Mouse (Mus musculus): ENCODE data around the gene Tsfm. TPM values are rescaled to one million over a fixed set of nuclear protein-coding genes. Genes with fewer than 3 reads are reported as not detected.

Gene Tsfm
- polyA plus RNA-seq, 1 experiment from 2014 or later = 65.4 TPM

GRCm38 (mm10) chr10:127040569-127041214, 10.1 kb upstream of the Tsfm start:
- peak overlapping the region; percentile 70 for H3K4me3 ChIP-seq (ENCODE audit: low read depth, low read length)
- H3K9ac ChIP-seq (ENCODE audit: low read length) = peak overlapping the region; percentile 71
- H3K9me3 ChIP-seq (replicated peaks; ENCODE audit: control insufficient read depth, low read length) = no peaks in the 10 kb centered on the region
- no peak overlapping the region for H3K27ac ChIP-seq (ENCODE audit: low read depth, low read length)
- peaks cover 9% of the 10 kb centered on the region; the same call in 1 of the 2 replicates for H3K36me3 ChIP-seq (ENCODE audit: control insufficient read depth, insufficient read depth, low read length)
- peak; percentile 16; the same call in 1 of the 2 replicates for ATAC-seq
- 3% methylated on average over 20 of the region's 20 CpGs for WGBS
- DNase-seq (ENCODE audit: low spot score) = no peak
- H3K4me2 ChIP-seq (ENCODE audit: low read length) = peak overlapping the region; percentile 96
- H3K4me1 ChIP-seq (ENCODE audit: control insufficient read depth, insufficient read depth, low read length) = peaks cover 3% of the 10 kb centered on the region; the same call in 1 of the 2 replicates
- H3K27me3 ChIP-seq (replicated peaks; ENCODE audit: control insufficient read depth, insufficient read depth, low read length) = no peaks in the 10 kb centered on the region

DNA sequence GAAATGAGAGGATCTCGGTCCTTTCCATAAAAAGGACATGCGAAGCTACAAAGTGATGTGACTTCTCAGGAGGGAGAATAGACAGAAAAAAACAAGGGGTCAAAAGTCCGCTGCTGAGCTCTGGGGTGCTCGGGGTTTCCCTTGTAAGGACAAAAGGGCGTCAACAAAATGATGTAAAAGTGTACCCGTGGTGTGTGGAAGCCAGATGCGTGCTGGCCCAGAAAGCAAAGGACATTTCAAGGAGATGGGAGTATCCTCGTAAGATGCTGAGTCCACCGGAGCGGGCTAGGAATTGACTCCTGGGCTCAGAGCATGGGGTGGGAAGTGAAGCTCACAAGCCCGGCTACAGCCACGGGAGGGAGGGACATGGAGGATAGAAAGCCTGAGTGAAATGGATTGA, 7.0 kb upstream of the Tsfm start:
- no peaks in the 10 kb centered on the region for H3K27me3 ChIP-seq (replicated peaks; ENCODE audit: control insufficient read depth, insufficient read depth, low read length)
- 73% methylated on average over 12 of the region's 12 CpGs for WGBS
- H3K27ac ChIP-seq (ENCODE audit: low read depth, low read length) = no peak overlapping the region
- ATAC-seq (no peak), DNase-seq (ENCODE audit: low spot score) (no peak)
- H3K36me3 ChIP-seq (ENCODE audit: control insufficient read depth, insufficient read depth, low read length) = no peaks in the 10 kb centered on the region
- H3K4me3 ChIP-seq (ENCODE audit: low read depth, low read length) = no peak overlapping the region
- peaks cover 3% of the 10 kb centered on the region; the same call in 1 of the 2 replicates for H3K4me1 ChIP-seq (ENCODE audit: control insufficient read depth, insufficient read depth, low read length)
- H3K9me3 ChIP-seq (replicated peaks; ENCODE audit: control insufficient read depth, low read length) = no peaks in the 10 kb centered on the region
- H3K4me2 ChIP-seq (ENCODE audit: low read length) = no peak overlapping the region
- H3K9ac ChIP-seq (ENCODE audit: low read length) = no peak overlapping the region

DNA sequence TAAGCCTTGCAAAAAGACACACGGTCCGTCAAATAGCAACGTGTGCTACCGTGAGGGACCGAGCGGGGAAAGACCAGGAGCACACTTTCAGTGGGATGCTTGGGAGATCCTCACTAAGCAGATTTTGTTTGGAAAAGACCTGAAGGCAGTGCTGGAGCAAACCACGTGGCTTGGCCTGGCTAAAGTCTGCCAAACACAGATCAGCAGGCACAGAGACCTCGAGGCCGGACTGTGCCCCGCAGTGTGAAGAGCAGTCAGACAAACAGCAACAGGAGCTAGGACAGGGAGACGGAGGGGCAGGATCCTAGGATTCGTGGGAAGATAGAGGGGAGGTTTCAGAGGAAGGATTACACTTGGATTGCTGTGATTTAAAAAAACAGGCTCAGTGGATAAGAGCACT, 5.6 kb upstream of the Tsfm start:
- WGBS = 81% methylated on average over 12 of the region's 12 CpGs
- no peaks in the 10 kb centered on the region for H3K9me3 ChIP-seq (replicated peaks; ENCODE audit: control insufficient read depth, low read length)
- no peak overlapping the region for H3K4me2 ChIP-seq (ENCODE audit: low read length)
- no peaks in the 10 kb centered on the region for H3K36me3 ChIP-seq (ENCODE audit: control insufficient read depth, insufficient read depth, low read length)
- no peak overlapping the region for H3K9ac ChIP-seq (ENCODE audit: low read length)
- H3K27me3 ChIP-seq (replicated peaks; ENCODE audit: control insufficient read depth, insufficient read depth, low read length) = no peaks in the 10 kb centered on the region
- DNase-seq (ENCODE audit: low spot score) (no peak), ATAC-seq (no peak)
- no peaks in the 10 kb centered on the region for H3K4me1 ChIP-seq (ENCODE audit: control insufficient read depth, insufficient read depth, low read length)
- H3K4me3 ChIP-seq (ENCODE audit: low read depth, low read length) = no peak overlapping the region
- no peak overlapping the region for H3K27ac ChIP-seq (ENCODE audit: low read depth, low read length)

- 79% methylated on average over 8 of the region's 8 CpGs for WGBS
- no peak for DNase-seq (ENCODE audit: low spot score)
- Histone ChIP-seq H3K27ac (ENCODE audit: low read depth, low read length) (no peak overlapping the region), H3K4me1 (ENCODE audit: control insufficient read depth, insufficient read depth, low read length) (peaks cover 3% of the 10 kb centered on the region; the same call in 1 of the 2 replicates), H3K27me3 (replicated peaks; ENCODE audit: control insufficient read depth, insufficient read depth, low read length) (no peaks in the 10 kb centered on the region), H3K4me3 (ENCODE audit: low read depth, low read length) (no peak overlapping the region), H3K36me3 (ENCODE audit: control insufficient read depth, insufficient read depth, low read length) (peaks cover 6% of the 10 kb centered on the region), H3K9ac (ENCODE audit: low read length) (no peak overlapping the region), H3K9me3 (replicated peaks; ENCODE audit: control insufficient read depth, low read length) (no peaks in the 10 kb centered on the region), H3K4me2 (ENCODE audit: low read length) (no peak overlapping the region)
- no peak for ATAC-seq
These were observed 2.7 kb upstream of the Tsfm start for GRCm38 (mm10) chr10:127033301-127033741.

DNA sequence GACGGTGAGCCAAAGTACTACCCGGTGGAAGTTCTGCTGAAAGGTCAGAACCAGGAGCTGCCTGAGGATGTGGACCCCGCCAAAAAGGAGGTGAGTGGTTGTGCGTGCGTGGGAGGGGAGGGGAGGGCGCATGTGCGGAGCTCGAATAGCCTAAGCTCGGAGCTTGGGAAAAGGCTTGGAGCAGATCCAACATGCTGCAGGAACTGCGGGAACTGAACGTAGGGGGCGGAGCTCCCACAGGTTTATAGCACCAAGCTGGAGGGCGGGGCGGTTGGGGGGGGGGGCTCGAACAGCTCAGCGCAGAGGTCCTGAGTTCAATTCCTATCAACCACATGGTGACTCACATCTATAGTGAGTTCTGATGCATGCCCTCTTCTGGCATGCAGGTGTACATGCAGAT, 12.2 kb downstream of the Tsfm start:
- 67% methylated on average over 16 of the region's 16 CpGs for WGBS
- peaks cover 16% of the 10 kb centered on the region for H3K36me3 ChIP-seq (ENCODE audit: control insufficient read depth, insufficient read depth, low read length)
- no peak overlapping the region for H3K27ac ChIP-seq (ENCODE audit: low read depth, low read length)
- H3K27me3 ChIP-seq (replicated peaks; ENCODE audit: control insufficient read depth, insufficient read depth, low read length) = no peaks in the 10 kb centered on the region
- ATAC-seq (no peak), DNase-seq (ENCODE audit: low spot score) (no peak)
- no peaks in the 10 kb centered on the region for H3K9me3 ChIP-seq (replicated peaks; ENCODE audit: control insufficient read depth, low read length)
- no peak overlapping the region for H3K9ac ChIP-seq (ENCODE audit: low read length)
- no peaks in the 10 kb centered on the region for H3K4me1 ChIP-seq (ENCODE audit: control insufficient read depth, insufficient read depth, low read length)
- no peak overlapping the region for H3K4me3 ChIP-seq (ENCODE audit: low read depth, low read length)
- no peak overlapping the region for H3K4me2 ChIP-seq (ENCODE audit: low read length)

DNA sequence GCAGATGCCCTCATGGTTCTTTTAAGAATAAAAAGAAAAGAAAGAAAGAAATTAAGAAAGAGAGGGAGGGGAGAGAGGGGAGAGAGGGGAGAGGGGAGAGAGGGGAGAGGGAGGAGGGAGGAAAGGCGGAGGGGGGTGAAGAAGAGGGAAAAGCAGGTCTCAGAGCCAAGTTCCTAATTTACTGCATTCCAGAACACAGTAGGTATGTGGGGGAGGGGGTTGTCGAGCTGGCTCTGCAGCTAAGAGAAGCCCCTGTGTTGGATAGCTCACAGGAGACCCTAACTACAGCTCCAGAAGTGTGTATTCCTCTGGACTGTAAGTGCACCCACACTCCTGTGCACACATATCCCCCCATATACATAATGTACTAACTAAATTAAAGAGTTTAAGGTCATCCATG, 13.6 kb downstream of the Tsfm start:
- Histone ChIP-seq H3K27ac (ENCODE audit: low read depth, low read length) (no peak overlapping the region), H3K4me3 (ENCODE audit: low read depth, low read length) (no peak overlapping the region), H3K9me3 (replicated peaks; ENCODE audit: control insufficient read depth, low read length) (no peaks in the 10 kb centered on the region), H3K4me2 (ENCODE audit: low read length) (no peak overlapping the region), H3K4me1 (ENCODE audit: control insufficient read depth, insufficient read depth, low read length) (no peaks in the 10 kb centered on the region), H3K27me3 (replicated peaks; ENCODE audit: control insufficient read depth, insufficient read depth, low read length) (no peaks in the 10 kb centered on the region), H3K9ac (ENCODE audit: low read length) (no peak overlapping the region), H3K36me3 (ENCODE audit: control insufficient read depth, insufficient read depth, low read length) (peaks cover 5% of the 10 kb centered on the region)
- ATAC-seq (no peak), DNase-seq (ENCODE audit: low spot score) (no peak)
- 13% methylated on average over 2 of the region's 2 CpGs for WGBS

GRCm38 (mm10) chr10:127016488-127016887, 14.2 kb downstream of the Tsfm start:
- Histone ChIP-seq H3K27me3 (replicated peaks; ENCODE audit: control insufficient read depth, insufficient read depth, low read length) (no peaks in the 10 kb centered on the region), H3K36me3 (ENCODE audit: control insufficient read depth, insufficient read depth, low read length) (no peaks in the 10 kb centered on the region; the same call in 1 of the 2 replicates), H3K4me2 (ENCODE audit: low read length) (no peak overlapping the region), H3K27ac (ENCODE audit: low read depth, low read length) (no peak overlapping the region), H3K9ac (ENCODE audit: low read length) (no peak overlapping the region), H3K4me1 (ENCODE audit: control insufficient read depth, insufficient read depth, low read length) (no peaks in the 10 kb centered on the region), H3K4me3 (ENCODE audit: low read depth, low read length) (no peak overlapping the region), H3K9me3 (replicated peaks; ENCODE audit: control insufficient read depth, low read length) (no peaks in the 10 kb centered on the region)
- DNase-seq (ENCODE audit: low spot score) (no peak), ATAC-seq (no peak)
- WGBS = 65% methylated on average over 5 of the region's 5 CpGs

DNA sequence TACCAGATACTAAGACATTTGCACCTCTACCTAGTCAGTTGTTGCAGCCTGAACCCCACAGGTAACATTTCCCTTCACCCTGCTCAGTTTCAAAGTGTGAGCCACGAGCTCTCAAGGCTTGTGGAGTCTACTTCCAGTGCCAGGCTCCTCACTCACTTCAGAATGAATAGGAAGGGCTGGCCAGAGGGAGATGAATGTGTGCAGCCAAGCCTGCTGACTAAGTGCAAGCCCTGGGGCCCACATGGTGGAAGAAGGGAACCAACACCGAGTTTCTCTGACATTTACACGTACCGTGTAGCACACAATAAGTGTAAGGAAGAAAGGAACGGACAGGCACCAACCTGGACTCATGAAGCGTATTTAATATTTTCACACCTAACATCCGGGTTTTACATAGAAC, 26.8 kb downstream of the Tsfm start:
- no peak for ATAC-seq
- Histone ChIP-seq H3K4me3 (ENCODE audit: low read depth, low read length) (no peak overlapping the region), H3K36me3 (ENCODE audit: control insufficient read depth, insufficient read depth, low read length) (peaks cover 16% of the 10 kb centered on the region), H3K27me3 (replicated peaks; ENCODE audit: control insufficient read depth, insufficient read depth, low read length) (no peaks in the 10 kb centered on the region), H3K27ac (ENCODE audit: low read depth, low read length) (no peak overlapping the region), H3K9ac (ENCODE audit: low read length) (no peak overlapping the region), H3K4me2 (ENCODE audit: low read length) (no peak overlapping the region), H3K9me3 (replicated peaks; ENCODE audit: control insufficient read depth, low read length) (no peaks in the 10 kb centered on the region), H3K4me1 (ENCODE audit: control insufficient read depth, insufficient read depth, low read length) (no peaks in the 10 kb centered on the region)
- no peak for DNase-seq (ENCODE audit: low spot score)
- 72% methylated on average over 7 of the region's 7 CpGs for WGBS

DNA sequence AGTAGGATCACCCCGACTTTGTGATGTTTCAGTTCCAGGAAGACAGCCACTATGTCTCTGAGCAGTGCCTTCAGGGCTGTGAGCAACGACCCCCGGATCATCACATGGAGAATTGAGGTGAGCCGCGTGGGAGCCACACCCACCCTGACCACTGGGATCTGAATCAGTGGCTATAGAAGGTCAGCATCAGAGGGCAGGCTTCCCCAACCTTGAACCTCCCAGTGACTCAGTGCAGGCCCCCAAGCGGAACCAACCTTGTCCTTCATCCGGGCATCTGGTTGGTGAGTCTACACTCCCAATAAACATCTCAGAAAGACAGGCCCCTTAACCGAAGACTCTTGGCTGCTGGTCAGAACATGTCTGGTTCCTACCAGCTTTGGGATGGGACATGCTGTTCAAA, 27.3 kb downstream of the Tsfm start:
- Histone ChIP-seq H3K27me3 (replicated peaks; ENCODE audit: control insufficient read depth, insufficient read depth, low read length) (no peaks in the 10 kb centered on the region), H3K4me1 (ENCODE audit: control insufficient read depth, insufficient read depth, low read length) (no peaks in the 10 kb centered on the region), H3K4me3 (ENCODE audit: low read depth, low read length) (no peak overlapping the region), H3K4me2 (ENCODE audit: low read length) (no peak overlapping the region), H3K27ac (ENCODE audit: low read depth, low read length) (no peak overlapping the region), H3K36me3 (ENCODE audit: control insufficient read depth, insufficient read depth, low read length) (peaks cover 21% of the 10 kb centered on the region), H3K9me3 (replicated peaks; ENCODE audit: control insufficient read depth, low read length) (no peaks in the 10 kb centered on the region), H3K9ac (ENCODE audit: low read length) (no peak overlapping the region)
- WGBS = 88% methylated on average over 8 of the region's 8 CpGs
- no peak for DNase-seq (ENCODE audit: low spot score)
- ATAC-seq = no peak
